Mouse (Mus musculus) cerebellum, adult 2 months (tissue): ENCODE results near the gene Zbtb25.

Source experiments
- CTCF ChIP-seq: fragments of 200-500 bp; IDR thresholded peaks from 2 replicates; pipeline ENCODE4 v1.5.1; 2011; ENCODE audit warnings: low read depth, mild to moderate bottlenecking, control low read depth, low read length, moderate library complexity, borderline replicate concordance; ENCODE audit not compliant: insufficient read depth
- POLR2A ChIP-seq: fragments of 200-500 bp; IDR thresholded peaks from 2 replicates; pipeline ENCODE4 v1.6.1; 2011; ENCODE audit warnings: low read length, control low read depth, borderline replicate concordance; ENCODE audit not compliant: insufficient read depth

- no peak for TF ChIP-seq CTCF
- no peak for TF ChIP-seq POLR2A
Observed at GRCm38 (mm10) chr12:76377726-76378125, 8.3 kb upstream of the Zbtb25 start.
